Mouse (Mus musculus): Measurements from ENCODE around the gene Pbrm1. TPM values are rescaled to one million over a fixed set of nuclear protein-coding genes. Genes with fewer than 3 reads are reported as not detected.

The Pbrm1 gene
- total and polyA plus RNA-seq, 2 experiments from 2014 or later: 83.8 to 90.9 TPM

- Histone ChIP-seq H3K27ac (ENCODE audit: low read depth, low read length) (no peak overlapping the region), H3K9ac (no peak overlapping the region), H3K9me3 (ENCODE audit: low read length) (no peaks in the 10 kb centered on the region), H3K27me3 (ENCODE audit: insufficient read depth, low read length) (no peaks in the 10 kb centered on the region), H3K4me2 (ENCODE audit: low read depth) (no peak overlapping the region), H3K4me1 (ENCODE audit: insufficient read depth) (no peaks in the 10 kb centered on the region), H3K36me3 (ENCODE audit: insufficient read depth) (peaks cover 30% of the 10 kb centered on the region), H3K4me3 (ENCODE audit: low read depth, low read length) (no peak overlapping the region)
- ATAC-seq (no peak), DNase-seq (no peak)
- no peak for TF ChIP-seq CTCF (IDR thresholded peaks at IDR 0.05; ENCODE audit: low read depth)
- 92% methylated on average over 3 of the region's 3 CpGs for WGBS
These were observed 60.5 kb downstream of the Pbrm1 start for GRCm38 (mm10) chr14:31079313-31080028.

- Histone ChIP-seq H3K27me3 (ENCODE audit: insufficient read depth, low read length) (no peaks in the 10 kb centered on the region), H3K9me3 (ENCODE audit: low read length) (no peaks in the 10 kb centered on the region), H3K4me1 (ENCODE audit: insufficient read depth) (no peaks in the 10 kb centered on the region), H3K36me3 (ENCODE audit: insufficient read depth) (peaks cover 30% of the 10 kb centered on the region), H3K4me2 (ENCODE audit: low read depth) (no peak overlapping the region), H3K9ac (no peak overlapping the region), H3K27ac (ENCODE audit: low read depth, low read length) (no peak overlapping the region), H3K4me3 (ENCODE audit: low read depth, low read length) (no peak overlapping the region)
- ATAC-seq (no peak), DNase-seq (no peak)
- no peak for TF ChIP-seq CTCF (IDR thresholded peaks at IDR 0.05; ENCODE audit: low read depth)
These were observed 62.2 kb downstream of the Pbrm1 start for GRCm38 (mm10) chr14:31081147-31081546.

- Histone ChIP-seq H3K9ac (no peak overlapping the region), H3K4me2 (ENCODE audit: low read depth) (no peak overlapping the region), H3K9me3 (ENCODE audit: low read length) (no peaks in the 10 kb centered on the region), H3K27ac (ENCODE audit: low read depth, low read length) (no peak overlapping the region), H3K36me3 (ENCODE audit: insufficient read depth) (peaks cover 47% of the 10 kb centered on the region), H3K4me1 (ENCODE audit: insufficient read depth) (no peaks in the 10 kb centered on the region), H3K27me3 (ENCODE audit: insufficient read depth, low read length) (no peaks in the 10 kb centered on the region), H3K4me3 (ENCODE audit: low read depth, low read length) (no peak overlapping the region)
- TF ChIP-seq CTCF (IDR thresholded peaks at IDR 0.05; ENCODE audit: low read depth): no peak
- 87% methylated on average over 6 of the region's 6 CpGs for WGBS
- ATAC-seq: no peak
- no peak for DNase-seq
These were observed 68.5 kb downstream of the Pbrm1 start for GRCm38 (mm10) chr14:31087433-31087832.

GRCm38 (mm10) chr14:31088515-31088914 is 69.6 kb downstream of the Pbrm1 start:
- Histone ChIP-seq H3K36me3 (ENCODE audit: insufficient read depth) (peaks cover 45% of the 10 kb centered on the region), H3K4me3 (ENCODE audit: low read depth, low read length) (no peak overlapping the region), H3K9me3 (ENCODE audit: low read length) (no peaks in the 10 kb centered on the region), H3K4me2 (ENCODE audit: low read depth) (no peak overlapping the region), H3K27me3 (ENCODE audit: insufficient read depth, low read length) (no peaks in the 10 kb centered on the region), H3K9ac (no peak overlapping the region), H3K27ac (ENCODE audit: low read depth, low read length) (no peak overlapping the region), H3K4me1 (ENCODE audit: insufficient read depth) (no peaks in the 10 kb centered on the region)
- DNase-seq: no peak
- no peak for ATAC-seq
- WGBS: 97% methylated on average over 2 of the region's 2 CpGs
- TF ChIP-seq CTCF (IDR thresholded peaks at IDR 0.05; ENCODE audit: low read depth): no peak

- Histone ChIP-seq H3K9ac (no peak overlapping the region), H3K4me1 (ENCODE audit: insufficient read depth) (no peaks in the 10 kb centered on the region), H3K4me3 (ENCODE audit: low read depth, low read length) (no peak overlapping the region), H3K27me3 (ENCODE audit: insufficient read depth, low read length) (no peaks in the 10 kb centered on the region), H3K9me3 (ENCODE audit: low read length) (no peaks in the 10 kb centered on the region), H3K27ac (ENCODE audit: low read depth, low read length) (no peak overlapping the region), H3K36me3 (ENCODE audit: insufficient read depth) (peaks cover 45% of the 10 kb centered on the region), H3K4me2 (ENCODE audit: low read depth) (no peak overlapping the region)
- no peak for TF ChIP-seq CTCF (IDR thresholded peaks at IDR 0.05; ENCODE audit: low read depth)
- no peak for ATAC-seq
- no peak for DNase-seq
- 85% methylated on average over 1 of the region's 1 CpGs for WGBS
These were observed 71.0 kb downstream of the Pbrm1 start for GRCm38 (mm10) chr14:31089918-31090317.

- no peak overlapping the region for H3K27ac ChIP-seq (ENCODE audit: low read depth, low read length)
- no peak overlapping the region for H3K9ac ChIP-seq
- H3K9me3 ChIP-seq (ENCODE audit: low read length): no peaks in the 10 kb centered on the region
- DNase-seq (no peak), ATAC-seq (no peak)
- no peaks in the 10 kb centered on the region for H3K4me1 ChIP-seq (ENCODE audit: insufficient read depth)
- TF ChIP-seq CTCF (IDR thresholded peaks at IDR 0.05; ENCODE audit: low read depth): no peak
- WGBS: 90% methylated on average over 2 of the region's 2 CpGs
- no peaks in the 10 kb centered on the region for H3K27me3 ChIP-seq (ENCODE audit: insufficient read depth, low read length)
- H3K4me3 ChIP-seq (ENCODE audit: low read depth, low read length): no peak overlapping the region
- peaks cover 46% of the 10 kb centered on the region for H3K36me3 ChIP-seq (ENCODE audit: insufficient read depth)
- no peak overlapping the region for H3K4me2 ChIP-seq (ENCODE audit: low read depth)
These were observed 86.2 kb downstream of the Pbrm1 start for GRCm38 (mm10) chr14:31105156-31105555.

- no peak overlapping the region for H3K4me2 ChIP-seq (ENCODE audit: low read depth)
- TF ChIP-seq CTCF (IDR thresholded peaks at IDR 0.05; ENCODE audit: low read depth): no peak
- peaks cover 47% of the 10 kb centered on the region for H3K36me3 ChIP-seq (ENCODE audit: insufficient read depth)
- no peaks in the 10 kb centered on the region for H3K4me1 ChIP-seq (ENCODE audit: insufficient read depth)
- H3K9me3 ChIP-seq (ENCODE audit: low read length): no peaks in the 10 kb centered on the region
- H3K9ac ChIP-seq: no peak overlapping the region
- H3K27me3 ChIP-seq (ENCODE audit: insufficient read depth, low read length): no peaks in the 10 kb centered on the region
- H3K4me3 ChIP-seq (ENCODE audit: low read depth, low read length): no peak overlapping the region
- WGBS: 93% methylated on average over 3 of the region's 3 CpGs
- DNase-seq: no peak
- no peak overlapping the region for H3K27ac ChIP-seq (ENCODE audit: low read depth, low read length)
- ATAC-seq: no peak
These were observed 91.7 kb downstream of the Pbrm1 start for GRCm38 (mm10) chr14:31110613-31111012.

Measured in forebrain, postnatal 0 days (tissue).